Mouse (Mus musculus) forebrain, embryonic 11.5 days (tissue): ENCODE measurements around the gene Srsf10. TPM values are rescaled to one million over a fixed set of nuclear protein-coding genes. Genes with fewer than 3 reads are reported as not detected.

Experiments used
- ATAC-seq: fragments of 200-750 bp; cut with Nextera tagmentation; replicated peaks from 2 replicates; pipeline ENCODE4 v1.8.0; 2017; ENCODE audit warnings: moderate TSS enrichment; ENCODE audit not compliant: low FRiP score
- DNase-seq: peaks from one replicate; pipeline ENCODE4 v3.0.0-alpha.2; 2017; ENCODE audit warnings: low spot score
- H3K27ac ChIP-seq: fragments of 300-500 bp; sonication (generic); 2 replicates; pipeline ENCODE4 v1.5.1; 2014; ENCODE audit warnings: low read depth, low read length
- H3K27me3 ChIP-seq: fragments of 300-500 bp; sonication (generic); 2 replicates; pipeline ENCODE4 v1.6.1; 2014; ENCODE audit warnings: mild to moderate bottlenecking, low read length, mixed read lengths; ENCODE audit not compliant: control insufficient read depth, insufficient read depth
- H3K36me3 ChIP-seq: fragments of 300-500 bp; sonication (generic); 2 replicates; pipeline ENCODE4 v1.6.1; 2014; ENCODE audit warnings: mild to moderate bottlenecking, low read length, moderate library complexity, mixed read lengths; ENCODE audit not compliant: control insufficient read depth, insufficient read depth
- H3K4me1 ChIP-seq: fragments of 300-500 bp; sonication (generic); replicated peaks from 2 replicates; pipeline ENCODE4 v1.6.1; 2014; ENCODE audit warnings: low read length, mixed read lengths; ENCODE audit not compliant: control insufficient read depth, insufficient read depth
- H3K4me2 ChIP-seq: fragments of 300-500 bp; sonication (generic); 2 replicates; pipeline ENCODE4 v1.6.1; 2014; ENCODE audit warnings: low read depth, mild to moderate bottlenecking, low read length, moderate library complexity, mixed read lengths; ENCODE audit not compliant: severe bottlenecking
- H3K4me3 ChIP-seq: fragments of 300-500 bp; sonication (generic); 2 replicates; pipeline ENCODE4 v1.5.1; 2014; ENCODE audit warnings: low read depth, low read length
- H3K9ac ChIP-seq: fragments of 300-500 bp; sonication (generic); 2 replicates; pipeline ENCODE4 v1.6.1; 2014; ENCODE audit warnings: low read length
- H3K9me3 ChIP-seq: fragments of 300-500 bp; sonication (generic); 2 replicates; pipeline ENCODE4 v1.6.1; 2016; ENCODE audit warnings: low read length, mixed read lengths; ENCODE audit not compliant: control insufficient read depth
- WGBS: fragments of 180-500 bp; shearing (Covaris S2); extraction: QIAGEN DNeasy Blood & Tissue Kit; methylation state at CpG from one replicate; pipeline ENCODE4 v1.1.7; 2014; 5-methylcytosine and 5-hydroxymethylcytosine counted together
- polyA plus RNA-seq: library from polyadenylated mRNA; unstranded; fragments of >200 nt; fragmentation: Nextera tagmentation; extraction: Ambion mirVana; gene quantifications from 2 replicates; pipeline ENCODE4 v1.2.1, GENCODE M21; 2014

The Srsf10 gene
- polyA plus RNA-seq, 1 experiment from 2014 or later, result 452 TPM

DNA sequence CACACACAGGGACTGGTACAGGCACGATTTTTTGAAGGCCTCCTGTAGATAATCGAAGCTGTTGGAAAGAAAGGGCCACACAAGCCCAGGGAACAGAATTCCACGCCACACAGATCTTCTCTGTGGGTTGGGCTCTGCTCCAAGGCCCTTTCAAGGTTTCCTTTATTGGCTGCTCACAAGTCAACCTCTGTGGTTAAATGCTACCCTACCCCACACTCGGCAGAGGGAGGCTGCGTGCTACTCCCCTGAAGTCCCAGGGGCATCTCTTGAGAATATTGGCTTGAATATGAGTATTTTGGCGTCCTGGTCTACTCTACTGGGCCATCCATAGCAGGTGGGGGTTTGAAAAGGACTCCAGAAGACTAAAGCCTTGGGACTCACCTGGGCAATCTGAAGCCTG lies 40.6 kb downstream of the Srsf10 start:
- no peaks in the 10 kb centered on the region for H3K27me3 ChIP-seq
- no peak overlapping the region for H3K4me2 ChIP-seq
- 88% methylated on average over 6 of the region's 6 CpGs for WGBS
- no peak overlapping the region for H3K4me3 ChIP-seq
- no peak overlapping the region for H3K27ac ChIP-seq
- H3K9ac ChIP-seq, result no peak overlapping the region
- H3K36me3 ChIP-seq, result no peaks in the 10 kb centered on the region
- no peaks in the 10 kb centered on the region for H3K9me3 ChIP-seq
- ATAC-seq (no peak), DNase-seq (no peak)
- no peaks in the 10 kb centered on the region for H3K4me1 ChIP-seq

- WGBS, result 82% methylated on average over 8 of the region's 9 CpGs
- Histone ChIP-seq H3K4me3 (no peak overlapping the region), H3K27me3 (no peaks in the 10 kb centered on the region), H3K27ac (no peak overlapping the region), H3K36me3 (no peaks in the 10 kb centered on the region), H3K9me3 (no peaks in the 10 kb centered on the region), H3K9ac (no peak overlapping the region), H3K4me1 (no peaks in the 10 kb centered on the region), H3K4me2 (no peak overlapping the region)
- DNase-seq (no peak), ATAC-seq (no peak)
Measured at GRCm38 (mm10) chr4:135898380-135899049, 43.0 kb downstream of the Srsf10 start.

GRCm38 (mm10) chr4:135899050-135899448 lies 43.5 kb downstream of the Srsf10 start:
- Histone ChIP-seq H3K4me1 (no peaks in the 10 kb centered on the region), H3K36me3 (no peaks in the 10 kb centered on the region), H3K27ac (no peak overlapping the region), H3K4me3 (no peak overlapping the region), H3K4me2 (no peak overlapping the region), H3K9ac (no peak overlapping the region), H3K27me3 (no peaks in the 10 kb centered on the region), H3K9me3 (no peaks in the 10 kb centered on the region)
- 88% methylated on average over 7 of the region's 7 CpGs for WGBS
- ATAC-seq (no peak), DNase-seq (no peak)

- H3K4me2 ChIP-seq, result no peak overlapping the region
- H3K36me3 ChIP-seq, result no peaks in the 10 kb centered on the region
- WGBS, result 75% methylated on average over 5 of the region's 5 CpGs
- no peaks in the 10 kb centered on the region for H3K9me3 ChIP-seq
- H3K4me3 ChIP-seq, result no peak overlapping the region
- no peaks in the 10 kb centered on the region for H3K27me3 ChIP-seq
- H3K4me1 ChIP-seq, result no peaks in the 10 kb centered on the region
- no peak for DNase-seq
- ATAC-seq, result no peak
- no peak overlapping the region for H3K27ac ChIP-seq
- no peak overlapping the region for H3K9ac ChIP-seq
Measured at GRCm38 (mm10) chr4:135900008-135900407, 44.5 kb downstream of the Srsf10 start.

DNA sequence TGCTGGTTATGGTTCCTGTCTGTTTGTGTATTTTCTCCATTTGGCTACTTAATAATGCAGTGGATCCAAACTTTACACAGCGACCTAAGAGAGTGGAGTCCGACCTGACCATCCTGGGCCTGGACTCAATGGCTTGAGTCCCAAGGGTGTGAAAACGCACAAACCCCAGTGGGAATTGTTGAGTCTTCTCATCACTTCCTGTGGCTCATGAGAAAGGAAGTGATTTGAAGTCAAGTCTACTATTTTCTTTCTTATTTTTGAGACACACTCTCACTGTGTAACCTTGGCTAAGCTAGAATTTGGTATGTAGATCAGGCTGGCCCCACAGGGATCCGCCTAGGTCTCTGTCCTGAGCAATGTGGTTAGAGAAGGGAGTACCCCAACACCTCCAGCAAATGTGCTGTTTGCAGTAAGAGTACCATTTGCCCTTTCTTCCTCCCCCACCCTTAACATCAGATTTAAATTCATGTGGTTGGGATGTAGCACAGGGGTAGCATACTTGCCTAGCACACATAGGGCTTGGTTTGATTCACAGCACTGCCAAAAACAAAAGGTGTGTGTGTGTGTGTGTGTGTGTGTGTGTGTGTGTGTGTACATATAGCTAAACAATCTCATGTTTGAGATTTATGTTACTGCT lies 47.2 kb downstream of the Srsf10 start:
- WGBS, result 95% methylated on average over 4 of the region's 4 CpGs

DNA sequence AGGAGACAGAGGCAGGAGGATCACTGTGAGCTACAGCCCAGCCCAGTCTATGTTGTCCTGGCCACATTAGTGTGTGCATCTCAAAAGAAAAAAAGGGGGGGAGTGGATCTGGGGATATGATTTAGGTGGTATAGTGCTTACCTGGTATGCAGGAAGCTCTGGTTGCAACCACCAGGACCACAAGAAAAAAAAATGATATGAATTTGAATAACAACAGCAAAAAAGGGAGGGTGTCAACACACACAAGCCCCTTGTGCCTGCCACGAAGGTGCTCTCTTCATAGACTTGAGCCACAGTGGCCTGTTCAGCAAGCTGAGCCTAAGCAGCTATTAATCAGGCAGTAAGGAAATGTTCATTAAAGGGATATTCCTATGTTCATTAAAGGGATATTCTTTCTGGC lies 49.3 kb downstream of the Srsf10 start:
- ATAC-seq (no peak), DNase-seq (no peak)
- WGBS, result 63% methylated on average over 1 of the region's 1 CpGs
- Histone ChIP-seq H3K9me3 (no peaks in the 10 kb centered on the region), H3K4me1 (no peaks in the 10 kb centered on the region), H3K36me3 (no peaks in the 10 kb centered on the region), H3K4me2 (no peak overlapping the region), H3K27ac (no peak overlapping the region), H3K27me3 (no peaks in the 10 kb centered on the region), H3K9ac (no peak overlapping the region), H3K4me3 (no peak overlapping the region)

More for the DNA sequence above, 47.2 kb downstream of the Srsf10 start:
- H3K36me3 ChIP-seq, result no peaks in the 10 kb centered on the region
- H3K4me1 ChIP-seq, result no peaks in the 10 kb centered on the region
- H3K9ac ChIP-seq, result no peak overlapping the region
- H3K4me3 ChIP-seq, result no peak overlapping the region
- ATAC-seq, result no peak
- no peak for DNase-seq
- no peaks in the 10 kb centered on the region for H3K27me3 ChIP-seq
- no peak overlapping the region for H3K4me2 ChIP-seq
- no peaks in the 10 kb centered on the region for H3K9me3 ChIP-seq
- H3K27ac ChIP-seq, result no peak overlapping the region

DNA sequence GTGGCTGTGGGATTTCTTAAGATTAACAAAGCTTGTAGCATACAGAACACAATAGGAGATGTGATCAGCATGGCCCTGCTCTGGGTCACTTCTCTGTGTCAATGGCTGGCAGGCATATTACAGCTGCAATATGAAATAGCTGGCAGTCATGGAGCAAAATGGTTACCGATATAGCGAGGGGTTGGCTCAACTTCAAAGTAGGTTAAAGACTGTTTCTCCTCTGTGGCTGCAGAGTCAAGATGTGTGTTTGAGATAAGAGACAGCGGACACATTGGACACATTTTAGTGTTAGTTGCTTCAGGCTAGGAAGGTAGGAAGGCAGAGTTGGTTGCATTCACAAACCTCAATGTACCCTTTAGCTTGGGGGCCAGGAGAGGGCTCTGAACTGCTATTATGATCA lies 51.1 kb downstream of the Srsf10 start:
- H3K4me2 ChIP-seq, result no peak overlapping the region
- H3K9ac ChIP-seq, result no peak overlapping the region
- no peaks in the 10 kb centered on the region for H3K27me3 ChIP-seq
- no peak for DNase-seq
- no peak for ATAC-seq
- no peaks in the 10 kb centered on the region for H3K9me3 ChIP-seq
- H3K27ac ChIP-seq, result no peak overlapping the region
- H3K4me3 ChIP-seq, result no peak overlapping the region
- WGBS, result 90% methylated on average over 3 of the region's 3 CpGs
- no peaks in the 10 kb centered on the region for H3K4me1 ChIP-seq
- no peaks in the 10 kb centered on the region for H3K36me3 ChIP-seq

DNA sequence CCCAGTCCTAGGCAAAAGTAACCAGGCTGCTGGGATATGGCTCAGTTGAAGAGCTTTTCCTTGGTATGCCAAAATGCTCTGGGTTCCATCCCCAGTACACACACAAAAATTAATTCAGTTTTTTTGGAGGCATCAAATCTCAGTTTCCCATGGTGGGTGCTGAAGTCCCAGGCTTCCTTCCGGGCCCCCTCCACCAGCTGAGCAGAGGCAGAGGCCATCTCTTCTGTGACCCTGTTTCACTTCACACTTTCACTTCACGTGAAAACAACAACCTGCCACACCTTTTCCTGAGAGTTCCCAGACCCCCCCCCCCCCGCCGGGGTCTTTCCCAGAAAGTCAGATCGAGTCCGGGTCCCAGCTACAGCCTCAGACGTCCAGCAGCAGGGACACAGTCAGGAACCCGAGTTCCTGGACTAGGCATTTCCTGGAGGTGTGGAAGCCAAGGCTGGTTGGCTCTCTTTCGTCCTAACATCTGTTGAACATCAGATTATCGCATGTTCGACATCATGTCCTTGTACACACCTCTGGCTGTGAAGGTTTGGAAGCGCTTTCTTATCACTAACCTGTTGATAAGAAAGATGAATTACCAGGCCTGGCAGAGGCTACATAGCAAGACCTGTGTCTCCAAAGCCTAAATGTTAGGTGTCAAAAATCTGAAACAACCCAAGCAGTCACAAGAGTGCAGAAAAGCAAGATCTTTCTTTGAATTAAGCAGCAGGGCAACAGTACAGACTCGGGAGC lies 53.9 kb downstream of the Srsf10 start:
- Histone ChIP-seq H3K4me1 (peaks cover 4% of the 10 kb centered on the region; the same call in 1 of the 2 replicates), H3K9ac (no peak overlapping the region), H3K36me3 (no peaks in the 10 kb centered on the region), H3K4me2 (no peak overlapping the region), H3K27ac (no peak overlapping the region), H3K4me3 (no peak overlapping the region), H3K27me3 (no peaks in the 10 kb centered on the region), H3K9me3 (no peaks in the 10 kb centered on the region)
- WGBS, result 76% methylated on average over 13 of the region's 13 CpGs
- DNase-seq (no peak), ATAC-seq (no peak)
